Mouse (Mus musculus): ENCODE measurements at regions not wholly inside any gene's neighbourhood (a gene's known extent, or its start where the extent isn't known, plus 50 kb on each side); places are given as distances from the start of the nearest gene placed in this dataset.

DNA sequence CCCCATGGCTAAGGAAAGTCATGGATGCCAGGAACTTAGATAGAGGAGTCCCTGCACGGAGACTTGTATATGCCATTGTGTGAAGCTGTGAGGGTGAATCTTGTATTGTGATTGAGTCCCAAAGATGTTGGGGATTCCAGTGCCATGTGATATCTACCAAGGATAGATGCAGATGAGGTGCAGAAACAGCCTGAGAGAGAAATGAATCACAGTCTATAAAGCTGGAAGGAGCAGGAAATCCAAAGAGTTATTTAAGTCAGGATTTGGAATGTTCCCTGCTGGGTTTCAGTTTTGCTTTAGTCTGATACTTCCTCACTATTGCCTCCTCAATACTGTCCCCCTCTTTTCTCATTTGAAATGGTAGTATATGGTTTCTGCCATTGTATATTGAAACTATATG is 186.8 kb downstream of the Plod2 start:
- TF ChIP-seq CTCF (conservative IDR thresholded peaks at IDR 0.05; ENCODE audit: low read length), result no peak
- no peak for TF ChIP-seq NANOG (IDR thresholded peaks at IDR 0.05; ENCODE audit: borderline replicate concordance, low read length)
- TF ChIP-seq POU5F1 (IDR thresholded peaks at IDR 0.05; ENCODE audit: borderline replicate concordance, low read length), result no peak
